Mouse (Mus musculus) embryonic facial prominence, embryonic 14.5 days (tissue): ENCODE data around the gene Ppp5c. TPM values are rescaled to one million over a fixed set of nuclear protein-coding genes. Genes with fewer than 3 reads are reported as not detected.

Experiments used
- ATAC-seq: fragments of 200-750 bp; cut with Nextera tagmentation; 2 replicates; pipeline ENCODE4 v1.8.0; 2017; ENCODE audit warnings: low read depth, moderate number of reproducible peaks, moderate TSS enrichment
- DNase-seq: peaks from one replicate; pipeline ENCODE4 v3.0.0-alpha.2; 2015; ENCODE audit warnings: low spot score
- H3K27ac ChIP-seq: fragments of 300-500 bp; sonication (generic); replicated peaks from 2 replicates; pipeline ENCODE4 v1.5.1; 2014; ENCODE audit warnings: low read depth, mild to moderate bottlenecking, low read length, moderate library complexity
- H3K27me3 ChIP-seq: fragments of 300-500 bp; sonication (generic); replicated peaks from 2 replicates; pipeline ENCODE4 v1.6.1; 2014; ENCODE audit warnings: low read length; ENCODE audit not compliant: control insufficient read depth, insufficient read depth
- H3K36me3 ChIP-seq: fragments of 300-500 bp; sonication (generic); 2 replicates; pipeline ENCODE4 v1.6.1; 2014; ENCODE audit warnings: low read length, mixed read lengths; ENCODE audit not compliant: control insufficient read depth, insufficient read depth
- H3K4me1 ChIP-seq: fragments of 300-500 bp; sonication (generic); 2 replicates; pipeline ENCODE4 v1.6.1; 2014; ENCODE audit warnings: antibody characterized with exemption, low read length; ENCODE audit not compliant: control insufficient read depth, insufficient read depth
- H3K4me2 ChIP-seq: fragments of 300-500 bp; sonication (generic); 2 replicates; pipeline ENCODE4 v1.6.1; 2014; ENCODE audit warnings: low read depth, mild to moderate bottlenecking, low read length, moderate library complexity, mixed read lengths
- H3K4me3 ChIP-seq: fragments of 300-500 bp; sonication (generic); 2 replicates; pipeline ENCODE4 v1.5.1; 2014; ENCODE audit warnings: low read depth, mild to moderate bottlenecking, low read length
- H3K9ac ChIP-seq: fragments of 300-500 bp; sonication (generic); 2 replicates; pipeline ENCODE4 v1.6.1; 2014; ENCODE audit warnings: low read depth, mild to moderate bottlenecking, low read length, moderate library complexity, mixed read lengths
- H3K9me3 ChIP-seq: fragments of 300-500 bp; sonication (generic); 2 replicates; pipeline ENCODE4 v1.6.1; 2016; ENCODE audit warnings: low read length; ENCODE audit not compliant: control insufficient read depth
- WGBS: fragments of 180-500 bp; shearing (Covaris S2); extraction: QIAGEN DNeasy Blood & Tissue Kit; methylation state at CpG from one replicate; pipeline ENCODE4 v1.1.7; 2014; 5-methylcytosine and 5-hydroxymethylcytosine counted together
- polyA plus RNA-seq: library from polyadenylated mRNA; unstranded; fragments of >200 nt; fragmentation: Nextera tagmentation; extraction: Ambion mirVana; gene quantifications from 2 replicates; pipeline ENCODE4 v1.2.1, GENCODE M21; 2014

Ppp5c gene
- polyA plus RNA-seq, 1 experiment from 2014 or later, result 99.0 TPM

DNA sequence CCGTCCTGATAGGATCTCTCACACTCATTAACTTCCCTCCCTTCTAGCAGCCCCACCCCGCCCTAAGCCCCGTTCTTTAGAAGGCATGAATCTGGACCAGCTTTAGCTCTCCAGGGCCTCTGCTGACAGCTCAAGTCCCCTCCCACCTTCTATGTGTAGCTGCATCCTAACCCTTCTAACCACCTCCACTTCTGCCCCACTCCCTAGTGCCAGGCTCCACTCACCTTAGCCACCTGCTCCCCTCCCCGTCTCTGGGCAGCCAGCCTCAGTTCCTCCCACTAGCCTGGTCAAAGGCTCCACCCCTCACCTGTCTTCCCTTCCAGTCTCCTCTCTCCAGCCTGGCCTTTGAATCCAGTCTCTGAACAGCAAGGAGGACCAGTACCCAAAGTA is 2.2 kb downstream of the Ppp5c start:
- Histone ChIP-seq H3K4me3 (no peak overlapping the region; the same call in 1 of the 2 replicates), H3K9ac (peak overlapping the region; percentile 90; the same call in 1 of the 2 replicates), H3K9me3 (no peaks in the 10 kb centered on the region)

DNA sequence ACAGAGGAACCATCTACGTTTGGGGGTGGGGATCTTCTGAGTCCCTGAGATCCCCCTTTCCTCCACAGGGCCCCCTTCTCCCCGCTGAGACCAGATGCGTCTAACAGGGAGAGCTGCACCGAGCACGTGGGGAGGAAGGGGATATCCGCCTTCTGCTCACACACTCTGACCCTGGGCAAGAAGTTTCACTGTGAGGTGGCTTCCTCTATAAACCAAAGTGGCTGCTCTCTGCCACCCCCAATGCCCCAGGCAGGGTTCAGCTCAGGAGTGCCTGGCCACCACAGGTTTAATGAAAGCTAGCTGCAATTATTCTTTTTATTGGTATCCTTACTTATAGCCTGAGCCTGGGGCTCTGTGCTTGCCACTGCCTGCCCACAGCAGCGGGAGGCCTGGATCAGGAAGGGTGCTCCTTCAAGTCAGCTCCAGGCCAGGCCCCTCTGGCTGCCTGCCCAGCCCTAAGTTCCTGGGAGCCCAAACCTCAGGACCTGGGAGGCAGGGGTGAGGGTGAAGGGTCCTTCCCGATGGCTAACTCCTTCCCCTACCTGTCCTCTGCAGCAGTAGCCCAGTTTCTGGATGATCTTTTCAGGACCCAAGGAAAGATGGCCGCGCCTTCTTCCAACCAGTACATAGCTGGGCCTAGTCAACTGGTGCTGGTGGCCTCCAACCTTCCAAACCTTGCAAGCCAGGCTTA is 2.8 kb downstream of the Ppp5c start:
- Histone ChIP-seq H3K9me3 (no peaks in the 10 kb centered on the region), H3K4me1 (peaks cover 13% of the 10 kb centered on the region), H3K27me3 (no peaks in the 10 kb centered on the region), H3K4me2 (peak overlapping the region; percentile 82; the same call in 1 of the 2 replicates), H3K9ac (no peak overlapping the region), H3K4me3 (no peak overlapping the region), H3K27ac (peak overlapping the region; percentile 40; the same call in 1 of the 2 replicates), H3K36me3 (peaks cover 39% of the 10 kb centered on the region)
- 74% methylated on average over 10 of the region's 10 CpGs for WGBS
- DNase-seq, result no peak
- no peak for ATAC-seq

More for the DNA sequence above, 2.2 kb downstream of the Ppp5c start:
- DNase-seq (no peak), ATAC-seq (no peak)
- H3K27ac ChIP-seq, result no peak overlapping the region
- H3K4me2 ChIP-seq, result peak overlapping the region; percentile 82
- H3K36me3 ChIP-seq, result peaks cover 35% of the 10 kb centered on the region
- H3K4me1 ChIP-seq, result peaks cover 13% of the 10 kb centered on the region
- 70% methylated on average over 4 of the region's 4 CpGs for WGBS
- no peaks in the 10 kb centered on the region for H3K27me3 ChIP-seq

DNA sequence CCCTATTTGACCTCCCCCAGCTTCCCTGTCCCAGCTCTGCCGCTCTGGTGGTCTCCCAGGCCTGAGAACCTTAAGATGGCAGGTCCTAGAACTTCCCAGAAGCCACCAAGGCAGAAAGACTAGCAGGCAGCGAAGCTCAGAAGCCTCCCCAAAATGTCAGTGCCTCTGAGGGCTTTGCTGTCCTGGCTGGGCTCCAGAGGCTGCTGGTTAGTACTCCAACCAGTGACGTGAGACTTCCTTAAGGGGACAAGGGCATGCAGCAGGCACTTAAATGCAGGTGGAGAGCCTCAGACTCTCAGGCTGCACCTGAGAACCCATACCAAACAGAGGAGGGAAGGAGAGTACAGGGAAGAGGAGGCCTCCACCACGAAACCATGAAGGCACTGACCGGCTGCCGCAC is 3.6 kb downstream of the Ppp5c start:
- H3K4me2 ChIP-seq, result no peak overlapping the region
- WGBS, result 69% methylated on average over 4 of the region's 6 CpGs
- no peak for DNase-seq

DNA sequence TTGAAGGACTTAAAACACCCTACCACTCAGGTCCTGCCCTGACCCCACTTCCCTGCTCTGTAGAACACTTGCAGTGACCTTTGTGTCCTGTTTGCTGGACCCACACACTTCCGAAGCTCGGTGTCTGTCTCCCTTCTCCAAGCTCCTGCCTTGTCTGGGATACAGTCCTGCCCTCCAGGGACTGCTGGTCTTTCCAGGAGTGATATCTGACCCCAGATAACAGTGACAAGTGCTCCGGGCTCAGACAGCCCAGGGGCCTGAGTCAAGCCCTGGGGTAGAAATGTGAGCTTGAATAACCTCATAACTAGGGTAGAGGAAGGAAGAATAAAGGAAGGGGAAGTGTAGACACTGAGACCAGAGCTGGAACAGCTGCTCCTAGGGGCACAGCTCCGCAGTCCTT is 4.0 kb downstream of the Ppp5c start:
- no peak overlapping the region for H3K4me2 ChIP-seq
- no peak for ATAC-seq
- H3K27me3 ChIP-seq, result no peaks in the 10 kb centered on the region
- no peak for DNase-seq
- H3K4me1 ChIP-seq, result peaks cover 13% of the 10 kb centered on the region
- 64% methylated on average over 4 of the region's 4 CpGs for WGBS
- no peak overlapping the region for H3K4me3 ChIP-seq
- no peak overlapping the region for H3K27ac ChIP-seq
- no peaks in the 10 kb centered on the region for H3K9me3 ChIP-seq
- peaks cover 50% of the 10 kb centered on the region for H3K36me3 ChIP-seq
- no peak overlapping the region for H3K9ac ChIP-seq

More for the DNA sequence above, 3.6 kb downstream of the Ppp5c start:
- ATAC-seq, result no peak
- Histone ChIP-seq H3K4me3 (no peak overlapping the region), H3K9ac (no peak overlapping the region), H3K9me3 (no peaks in the 10 kb centered on the region), H3K27ac (peak overlapping the region; percentile 40; the same call in 1 of the 2 replicates), H3K27me3 (no peaks in the 10 kb centered on the region), H3K36me3 (peaks cover 47% of the 10 kb centered on the region), H3K4me1 (peaks cover 13% of the 10 kb centered on the region)

DNA sequence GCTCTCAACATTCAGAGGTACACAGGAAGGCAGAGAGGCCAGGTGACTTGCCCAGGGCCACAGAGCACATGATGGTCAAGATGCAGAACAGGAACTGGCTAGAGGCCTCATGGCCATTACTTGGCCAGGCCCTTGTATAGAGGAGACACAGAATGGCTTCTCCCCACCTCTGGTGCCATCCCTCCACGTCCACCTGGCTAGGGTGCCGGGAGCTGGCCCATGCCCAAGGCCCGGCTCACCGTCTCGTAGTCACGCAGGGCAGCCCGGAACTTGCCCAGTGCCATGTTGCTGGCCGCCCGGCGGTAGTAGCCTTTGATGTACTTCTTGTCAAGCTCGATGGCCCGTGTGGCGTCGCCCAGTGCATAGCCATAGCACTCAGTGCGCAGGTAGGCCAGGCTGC is 5.5 kb downstream of the Ppp5c start:
- Histone ChIP-seq H3K4me1 (peaks cover 18% of the 10 kb centered on the region), H3K4me2 (no peak overlapping the region), H3K9me3 (no peaks in the 10 kb centered on the region), H3K27ac (no peak overlapping the region), H3K27me3 (no peaks in the 10 kb centered on the region), H3K4me3 (no peak overlapping the region), H3K9ac (no peak overlapping the region), H3K36me3 (peaks cover 62% of the 10 kb centered on the region)
- ATAC-seq, result no peak
- 97% methylated on average over 15 of the region's 15 CpGs for WGBS
- no peak for DNase-seq

DNA sequence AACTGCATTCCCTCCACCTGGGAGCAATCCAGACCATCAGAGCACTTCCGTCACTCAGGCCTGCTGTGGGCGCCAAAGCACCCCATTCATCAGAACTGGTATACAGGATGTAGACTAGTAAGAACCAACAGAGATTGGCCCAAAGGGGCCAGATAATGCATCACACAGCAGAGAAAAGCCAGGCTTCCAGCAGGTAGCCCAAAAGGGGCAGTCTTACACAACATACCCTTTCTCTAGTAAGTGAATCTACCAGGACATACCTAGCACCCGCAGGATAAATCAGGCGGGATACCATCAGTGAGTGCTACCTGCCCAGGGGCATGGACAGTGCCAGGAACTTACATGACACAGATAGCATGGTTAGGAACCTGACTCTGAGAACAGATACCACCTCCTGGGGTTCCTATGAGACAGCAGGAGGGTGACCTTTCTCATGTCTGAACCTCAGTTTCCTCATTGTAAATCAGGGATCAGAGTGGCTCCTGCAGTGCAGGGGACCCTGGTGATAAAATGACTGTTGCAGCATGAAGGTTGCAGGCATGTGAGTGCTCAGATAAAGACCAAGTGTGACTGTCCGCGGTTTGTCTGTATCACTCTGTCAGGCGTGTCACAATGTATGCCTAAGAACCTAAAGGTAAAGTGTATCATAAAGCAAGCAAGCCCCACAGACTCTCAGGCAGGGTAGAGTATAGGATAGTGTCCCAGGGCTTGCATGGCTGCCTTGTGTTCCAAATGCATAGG is 8.1 kb downstream of the Ppp5c start:
- DNase-seq (no peak), ATAC-seq (no peak)
- Histone ChIP-seq H3K9ac (no peak overlapping the region), H3K27ac (no peak overlapping the region), H3K4me3 (no peak overlapping the region), H3K27me3 (no peaks in the 10 kb centered on the region), H3K4me1 (0 out of 2 replicates have a peak, but pooled peaks cover 7% of the 10 kb centered on the region), H3K9me3 (no peaks in the 10 kb centered on the region), H3K4me2 (no peak overlapping the region), H3K36me3 (peaks cover 85% of the 10 kb centered on the region)
- 85% methylated on average over 7 of the region's 7 CpGs for WGBS

DNA sequence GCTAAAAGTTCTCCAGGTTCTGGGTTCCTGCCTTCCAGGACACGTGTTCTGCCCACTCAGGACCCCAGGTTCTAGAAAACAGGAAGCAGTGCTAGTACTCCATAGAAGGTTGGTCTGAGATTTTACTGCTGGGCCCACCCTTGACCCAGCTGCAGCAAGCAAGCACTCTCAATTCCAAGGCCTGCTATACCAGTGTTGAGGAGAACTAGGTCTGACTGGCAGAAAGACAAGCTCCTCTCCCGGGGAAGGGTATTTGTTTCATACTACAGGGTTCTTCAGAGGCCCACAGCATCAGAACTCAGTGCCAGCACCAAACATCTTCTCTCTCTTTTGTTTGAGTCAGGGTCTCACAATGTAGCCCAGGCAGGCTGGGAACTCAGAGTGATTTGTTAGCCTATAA is 9.8 kb downstream of the Ppp5c start:
- Histone ChIP-seq H3K4me2 (no peak overlapping the region), H3K9ac (no peak overlapping the region), H3K4me3 (no peak overlapping the region), H3K4me1 (0 out of 2 replicates have a peak, but pooled peaks cover 7% of the 10 kb centered on the region), H3K9me3 (no peaks in the 10 kb centered on the region), H3K27me3 (no peaks in the 10 kb centered on the region), H3K27ac (no peak overlapping the region), H3K36me3 (peaks cover 92% of the 10 kb centered on the region)
- WGBS, result 83% methylated on average over 2 of the region's 2 CpGs
- ATAC-seq (no peak), DNase-seq (no peak)

DNA sequence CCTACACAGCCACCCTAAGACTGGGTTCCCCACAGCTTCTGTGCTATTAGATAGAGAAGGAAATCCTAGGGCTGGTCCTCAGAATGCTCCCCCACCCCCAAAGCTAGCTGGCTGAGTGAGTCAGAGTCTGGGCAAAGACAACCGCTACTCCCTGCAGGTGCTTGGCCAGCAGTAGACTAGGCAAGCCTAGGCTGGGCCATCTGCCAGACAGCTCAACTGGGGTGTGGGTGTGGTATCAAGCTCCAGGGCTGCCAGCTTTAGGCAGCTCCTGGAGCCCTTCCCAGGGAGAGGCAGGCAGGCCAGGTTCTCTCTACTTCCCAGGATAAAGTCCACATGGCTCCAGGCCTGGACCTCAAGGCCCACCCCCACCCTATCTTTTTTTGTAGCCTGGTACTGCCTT is 10.7 kb downstream of the Ppp5c start:
- Histone ChIP-seq H3K36me3 (peaks cover 92% of the 10 kb centered on the region), H3K9ac (no peak overlapping the region), H3K27me3 (no peaks in the 10 kb centered on the region), H3K27ac (peak overlapping the region; percentile 56; the same call in 1 of the 2 replicates), H3K4me3 (no peak overlapping the region), H3K4me2 (no peak overlapping the region), H3K9me3 (no peaks in the 10 kb centered on the region), H3K4me1 (0 out of 2 replicates have a peak, but pooled peaks cover 7% of the 10 kb centered on the region)
- peak; percentile 94 for DNase-seq
- 33% methylated on average over 1 of the region's 1 CpGs for WGBS
- peak; percentile 87 for ATAC-seq
